Mouse (Mus musculus): ENCODE measurements around the gene Slc7a6os.

GRCm38 (mm10) chr8:106178428-106178827, 32.3 kb downstream of the Slc7a6os start:
- TF ChIP-seq CTCF (IDR thresholded peaks at IDR 0.05; ENCODE audit: low read depth, low read length) (no peak), POLR2A (IDR thresholded peaks at IDR 0.05; ENCODE audit: extremely low read depth, insufficient read depth, low read length) (no peak)

Data from liver, adult 2 months (tissue).